Mouse (Mus musculus): ENCODE results near the gene Avil.

Gene Avil

GRCm38 (mm10) chr10:127018422-127018821 lies 17.9 kb downstream of the Avil start:
- in situ Hi-C loops (cut with MboI, MseI) = no loop called here

DNA sequence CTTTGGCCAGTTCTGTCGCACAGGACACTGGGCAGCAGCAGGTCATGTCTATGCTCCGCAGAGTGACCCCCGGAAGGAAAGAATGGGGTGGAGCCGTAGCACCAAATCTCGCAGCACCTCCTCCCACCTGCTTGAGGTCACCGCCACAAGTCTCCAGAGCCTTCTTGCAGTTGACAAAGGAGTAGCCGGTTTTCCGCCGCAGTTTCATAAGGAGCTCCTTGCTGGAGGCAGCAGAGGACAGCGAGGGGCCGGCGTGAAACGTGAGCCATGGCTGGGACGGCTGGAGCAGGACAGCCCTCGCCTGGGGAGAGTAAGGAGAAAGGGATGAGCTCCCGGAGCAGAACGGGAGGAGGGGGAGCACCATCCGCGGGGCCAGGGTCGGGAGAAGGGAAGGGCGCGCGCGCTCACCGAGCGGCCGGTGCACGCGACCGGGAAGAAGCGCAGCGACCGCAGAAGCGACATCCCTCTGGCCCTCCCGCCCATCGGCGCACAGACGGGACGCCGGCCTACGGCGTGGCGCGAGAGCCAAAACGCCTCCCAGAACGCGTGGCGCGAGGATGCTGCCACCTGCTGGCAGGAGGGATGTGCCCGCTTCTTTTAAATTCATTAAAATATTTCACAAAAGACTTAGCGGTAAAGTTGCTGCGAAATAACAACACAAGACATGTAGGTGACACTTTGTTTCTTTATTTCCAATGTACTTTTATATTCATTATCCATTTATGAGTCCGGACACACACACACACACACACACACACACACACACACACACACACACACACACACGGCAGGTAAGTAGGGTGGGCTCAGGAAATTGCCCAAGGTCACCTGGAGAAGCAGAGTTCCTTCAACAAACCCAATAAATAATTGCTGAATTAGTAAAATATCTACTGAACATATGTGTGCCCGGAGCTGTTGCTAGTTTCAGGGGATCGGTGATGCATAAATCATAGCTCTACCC lies 30.1 kb downstream of the Avil start, which contains the start of gene Tsfm:
Tsfm (minus strand) TSS at position 505 of the 961 bp plus-strand sequence.
- in situ Hi-C loops (cut with MboI, MseI) = loop anchor here (10.0 kb wide), 1 partner anchor 116 kb away; no protein-coding TSS in a partner anchor

DNA sequence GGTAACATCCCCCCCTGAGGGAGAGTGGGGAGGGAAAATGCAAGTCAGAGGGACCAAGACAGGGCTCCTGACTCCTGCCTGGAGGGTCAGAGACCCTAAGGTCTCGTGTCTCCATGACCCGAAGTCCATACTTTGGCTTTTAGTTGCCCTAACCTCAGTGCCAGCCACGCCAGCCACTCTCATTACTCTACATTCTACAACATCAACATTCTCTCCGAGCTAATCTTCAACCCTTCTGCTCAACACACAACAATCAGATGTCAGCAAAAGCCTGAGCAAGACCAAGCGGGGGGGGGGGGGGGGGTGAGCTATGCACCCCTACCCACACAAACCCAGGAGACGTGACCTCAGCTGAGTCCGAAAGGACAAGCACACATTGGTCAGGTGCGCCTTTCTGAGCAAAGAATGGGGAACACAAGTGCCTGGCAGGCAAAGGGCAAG lies 32.8 kb downstream of the Avil start:
- in situ Hi-C loops (cut with MboI, MseI) = loop anchor here (10.0 kb wide), 1 partner anchor 119 kb away; no protein-coding TSS in a partner anchor

DNA sequence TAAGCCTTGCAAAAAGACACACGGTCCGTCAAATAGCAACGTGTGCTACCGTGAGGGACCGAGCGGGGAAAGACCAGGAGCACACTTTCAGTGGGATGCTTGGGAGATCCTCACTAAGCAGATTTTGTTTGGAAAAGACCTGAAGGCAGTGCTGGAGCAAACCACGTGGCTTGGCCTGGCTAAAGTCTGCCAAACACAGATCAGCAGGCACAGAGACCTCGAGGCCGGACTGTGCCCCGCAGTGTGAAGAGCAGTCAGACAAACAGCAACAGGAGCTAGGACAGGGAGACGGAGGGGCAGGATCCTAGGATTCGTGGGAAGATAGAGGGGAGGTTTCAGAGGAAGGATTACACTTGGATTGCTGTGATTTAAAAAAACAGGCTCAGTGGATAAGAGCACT lies 35.8 kb downstream of the Avil start:
- in situ Hi-C loops (cut with MboI, MseI) = loop anchor here (10.0 kb wide), 1 partner anchor 121 kb away; no protein-coding TSS in a partner anchor

DNA sequence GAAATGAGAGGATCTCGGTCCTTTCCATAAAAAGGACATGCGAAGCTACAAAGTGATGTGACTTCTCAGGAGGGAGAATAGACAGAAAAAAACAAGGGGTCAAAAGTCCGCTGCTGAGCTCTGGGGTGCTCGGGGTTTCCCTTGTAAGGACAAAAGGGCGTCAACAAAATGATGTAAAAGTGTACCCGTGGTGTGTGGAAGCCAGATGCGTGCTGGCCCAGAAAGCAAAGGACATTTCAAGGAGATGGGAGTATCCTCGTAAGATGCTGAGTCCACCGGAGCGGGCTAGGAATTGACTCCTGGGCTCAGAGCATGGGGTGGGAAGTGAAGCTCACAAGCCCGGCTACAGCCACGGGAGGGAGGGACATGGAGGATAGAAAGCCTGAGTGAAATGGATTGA lies 37.1 kb downstream of the Avil start:
- in situ Hi-C loops (cut with MboI, MseI) = loop anchor here (10.0 kb wide), 1 partner anchor 123 kb away; no protein-coding TSS in a partner anchor

DNA sequence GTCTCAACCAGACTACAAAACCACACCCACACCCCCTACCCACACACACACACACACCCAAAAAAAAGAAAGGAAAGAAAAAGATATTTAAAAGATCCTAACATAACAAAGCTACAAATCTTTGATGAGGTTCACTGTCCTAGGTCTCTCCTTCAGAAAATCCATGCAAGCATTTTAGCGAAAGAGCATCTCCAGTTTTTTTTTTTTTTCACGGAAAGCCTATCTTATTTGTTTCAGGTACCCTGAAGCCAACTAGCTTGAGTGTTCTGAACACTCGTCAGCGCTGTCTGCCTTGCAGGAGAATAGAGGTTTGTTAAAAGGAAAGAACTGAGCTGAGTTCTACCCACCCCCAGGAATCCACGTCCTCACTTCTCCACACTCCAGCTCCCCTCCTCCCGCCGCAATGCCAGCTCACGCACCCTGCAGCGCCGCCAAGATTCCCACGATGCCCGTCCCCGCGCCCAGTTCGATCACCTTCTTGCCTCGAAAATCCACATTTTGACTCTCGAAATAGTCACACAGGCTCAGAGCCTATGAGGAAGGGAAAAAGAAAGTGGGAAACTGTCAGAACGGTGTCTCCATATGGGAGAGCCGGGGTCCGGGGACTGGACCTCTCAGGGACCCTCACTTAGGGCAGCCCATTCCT lies 40.2 kb downstream of the Avil start:
- in situ Hi-C loops (cut with MboI, MseI) = no loop called here

GRCm38 (mm10) chr10:127041274-127041766 lies 40.8 kb downstream of the Avil start, which contains the start of the genes Mettl1 and Eef1akmt3:
Gene Mettl1 (plus strand): TSS chr10:127041414.
Gene Eef1akmt3 (minus strand): TSS chr10:127041513.
- in situ Hi-C loops (cut with MboI, MseI) = no loop called here

DNA sequence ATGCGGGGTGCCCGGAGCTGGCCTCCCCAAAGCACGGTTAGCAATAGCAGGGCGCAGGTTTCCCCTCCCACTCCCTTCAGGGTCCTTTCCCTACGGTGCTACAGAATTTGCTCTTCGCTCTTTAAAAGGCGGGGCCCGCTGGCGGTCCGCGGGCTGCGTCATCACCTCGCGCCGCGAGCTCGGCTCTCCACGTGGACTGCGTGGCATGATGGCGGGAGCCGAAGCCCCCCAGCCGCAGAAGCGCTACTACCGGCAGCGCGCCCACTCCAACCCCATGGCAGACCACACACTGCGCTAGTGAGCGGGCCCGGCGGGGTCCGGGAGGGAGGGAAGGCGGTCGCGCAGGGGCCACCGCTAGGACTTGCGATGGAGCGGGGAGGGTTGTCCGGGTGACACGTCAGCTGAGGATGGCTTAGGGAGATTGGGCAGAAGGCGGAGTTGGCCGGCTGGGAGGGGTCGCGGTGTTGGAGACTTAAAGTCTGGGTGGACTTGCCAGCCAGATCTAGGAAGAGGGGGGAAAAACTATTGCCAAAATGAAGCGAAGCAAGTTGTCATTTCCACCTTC lies 41.3 kb downstream of the Avil start:
- in situ Hi-C loops (cut with MboI, MseI) = no loop called here

DNA sequence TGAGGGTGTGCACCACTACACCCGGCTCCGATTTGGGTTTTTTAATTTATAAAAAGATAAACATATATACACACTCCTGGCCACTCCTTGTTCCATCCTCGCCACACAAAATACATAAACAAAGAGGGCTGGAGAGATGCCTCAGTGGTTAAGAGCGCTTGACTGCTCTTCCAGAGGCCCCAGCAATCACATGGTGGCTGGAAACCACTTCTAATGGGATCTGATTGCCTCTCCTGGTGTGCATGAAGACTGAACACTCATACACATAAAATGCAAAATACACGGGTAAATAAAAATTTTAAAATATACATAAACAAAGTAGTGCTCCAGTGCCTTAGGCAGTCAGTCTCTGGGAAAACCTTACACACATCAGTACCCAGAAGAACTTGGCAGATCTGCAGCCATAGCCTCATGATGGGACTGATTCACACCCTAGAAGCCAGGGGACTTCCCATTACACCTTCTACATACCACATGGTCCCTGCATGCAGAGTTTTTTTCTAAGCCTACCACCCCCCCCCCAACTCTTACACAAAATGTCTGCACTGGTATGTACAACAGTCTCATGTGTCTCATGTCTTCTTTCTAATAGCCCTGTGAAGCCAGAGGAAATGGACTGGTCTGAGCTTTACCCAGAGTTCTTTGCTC lies 42.1 kb downstream of the Avil start:
- in situ Hi-C loops (cut with MboI, MseI) = no loop called here

GRCm38 (mm10) chr10:127043187-127043586 lies 42.7 kb downstream of the Avil start:
- in situ Hi-C loops (cut with MboI, MseI) = no loop called here

GRCm38 (mm10) chr10:127047954-127048353 lies 47.4 kb downstream of the Avil start, which contains the start of gene Cyp27b1:
Gene Cyp27b1 (plus strand): TSS chr10:127048250.
- in situ Hi-C loops (cut with MboI, MseI) = no loop called here

DNA sequence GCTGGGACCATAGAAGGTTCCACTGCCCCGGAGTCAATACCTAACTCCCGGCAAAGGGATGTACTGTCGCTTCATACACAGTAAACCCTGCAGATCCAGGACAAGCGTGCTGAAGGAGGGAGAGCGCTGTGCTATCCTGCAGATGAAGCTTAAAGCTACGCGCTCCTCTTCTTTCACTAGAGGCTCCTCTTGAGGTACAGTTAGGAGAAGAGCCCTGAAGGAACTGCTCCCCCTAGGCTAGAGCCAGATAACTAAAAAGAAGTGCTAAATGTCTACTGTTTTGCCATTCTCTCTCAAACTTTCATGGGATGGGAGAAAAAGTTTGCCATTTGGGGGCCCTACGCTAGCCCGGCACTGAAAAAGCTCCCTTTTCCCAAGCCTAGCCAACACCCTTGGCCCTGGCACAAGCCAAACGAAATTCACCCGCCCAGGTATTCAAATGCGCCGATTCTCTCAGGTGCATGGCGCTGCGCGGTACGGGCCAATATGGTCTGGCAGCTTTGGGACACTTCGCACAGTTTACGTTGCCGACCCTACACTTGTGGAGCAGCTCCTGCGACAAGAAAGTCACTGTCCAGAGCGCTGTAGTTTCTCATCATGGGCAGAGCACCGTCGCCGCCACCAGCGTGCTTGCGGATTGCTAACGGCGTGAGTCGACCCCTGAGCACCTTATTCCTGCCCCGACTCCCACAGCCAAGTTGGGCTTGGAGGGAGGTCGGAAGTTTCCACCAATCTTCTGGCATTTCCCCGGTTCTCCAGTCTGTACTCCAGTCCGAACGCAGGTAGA lies 48.3 kb downstream of the Avil start:
- in situ Hi-C loops (cut with MboI, MseI) = no loop called here

GRCm38 (mm10) chr10:127049395-127050118 lies 49.0 kb downstream of the Avil start:
- in situ Hi-C loops (cut with MboI, MseI) = no loop called here

- in situ Hi-C loops (cut with MboI, MseI) = no loop called here
Measured at GRCm38 (mm10) chr10:127050119-127050474, 49.6 kb downstream of the Avil start.

DNA sequence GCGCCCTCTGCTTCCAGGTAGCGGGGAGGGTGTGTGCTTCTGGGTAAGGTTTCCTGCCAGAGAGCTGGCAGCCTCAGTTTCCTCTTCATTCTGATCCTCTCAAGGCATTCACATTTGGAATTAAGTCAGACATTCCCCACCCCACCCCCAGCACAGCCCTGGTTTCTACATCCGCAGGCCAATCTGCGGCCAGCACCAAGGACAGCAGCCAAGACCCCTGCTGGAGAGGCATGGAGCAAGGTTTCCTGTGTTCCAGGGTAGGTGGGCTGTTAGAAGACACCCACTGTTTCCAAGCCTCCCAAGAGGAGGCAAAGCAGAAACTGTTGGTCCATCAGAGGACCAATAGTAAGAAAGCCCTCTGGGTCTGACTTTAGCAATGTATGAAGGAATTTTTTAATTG lies 54.1 kb downstream of the Avil start:
- in situ Hi-C loops (cut with MboI, MseI) = no loop called here

DNA sequence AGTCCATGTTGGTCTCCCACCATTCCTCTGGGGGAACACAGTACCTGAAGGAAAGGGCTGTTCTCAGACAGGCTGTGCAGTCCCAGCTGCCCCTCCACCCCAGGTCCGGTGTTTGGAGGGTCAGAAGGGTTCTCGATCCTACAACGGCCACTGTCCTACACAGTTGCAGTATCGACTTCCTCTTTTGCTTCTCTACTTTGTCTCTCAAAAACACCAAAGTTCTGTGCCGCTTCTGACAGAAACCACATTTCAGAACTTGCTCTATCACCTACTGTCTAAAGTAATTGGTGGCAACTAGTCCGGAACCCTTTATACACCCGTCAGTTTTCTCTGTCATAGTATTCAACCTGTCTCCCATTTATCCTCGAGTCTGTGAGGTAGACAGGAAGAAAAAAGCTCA lies 54.9 kb downstream of the Avil start:
- in situ Hi-C loops (cut with MboI, MseI) = no loop called here

- in situ Hi-C loops (cut with MboI, MseI) = no loop called here
Measured at GRCm38 (mm10) chr10:127056490-127056889, 56.0 kb downstream of the Avil start.

GRCm38 (mm10) chr10:127058161-127058560 lies 57.7 kb downstream of the Avil start:
- in situ Hi-C loops (cut with MboI, MseI) = no loop called here

- in situ Hi-C loops (cut with MboI, MseI) = no loop called here
Measured at GRCm38 (mm10) chr10:127058708-127059107, 58.2 kb downstream of the Avil start.
